Mouse (Mus musculus) C2C12 (cell line): Measurements from ENCODE around the gene Mrps18a. TPM values are rescaled to one million over a fixed set of nuclear protein-coding genes. Genes with fewer than 3 reads are reported as not detected.

Experiments
- H3K27me3 ChIP-seq: one replicate; pipeline ENCODE4 v1.6.1; 2011; ENCODE audit not compliant: control insufficient read depth, insufficient read depth, insufficient read length
- H3K36me3 ChIP-seq: one replicate; pipeline ENCODE4 v1.6.1; 2011; ENCODE audit not compliant: control insufficient read depth, insufficient read depth
- H3K4me3 ChIP-seq: one replicate; pipeline ENCODE4 v1.5.1; 2011; ENCODE audit warnings: mild to moderate bottlenecking, control low read depth; ENCODE audit not compliant: poor library complexity, insufficient read depth, severe bottlenecking
- H3K79me2 ChIP-seq: one replicate; pipeline ENCODE4 v1.6.1; 2011; ENCODE audit not compliant: control insufficient read depth, insufficient read depth
- H3K79me3 ChIP-seq: one replicate; pipeline ENCODE4 v1.6.1; 2011; ENCODE audit warnings: low read depth, control low read depth
- H3ac ChIP-seq: one replicate; pipeline ENCODE3; 2011; ENCODE audit warnings: low read depth; ENCODE audit not compliant: control insufficient read depth, insufficient read length
- CEBPB ChIP-seq: IDR thresholded peaks from one replicate; pipeline ENCODE4 v1.6.1; 2011; ENCODE audit warnings: low read depth, mild to moderate bottlenecking, control low read depth, moderate library complexity
- CTCF ChIP-seq: IDR thresholded peaks from one replicate; pipeline ENCODE4 v1.5.1; 2011; ENCODE audit not compliant: control insufficient read depth, insufficient read depth, insufficient read length
- FOSL1 ChIP-seq: IDR thresholded peaks from one replicate; pipeline ENCODE4 v1.8.0; 2011; ENCODE audit warnings: mild to moderate bottlenecking, low read length; ENCODE audit not compliant: poor library complexity, insufficient read depth, severe bottlenecking
- MAX ChIP-seq: IDR thresholded peaks from one replicate; pipeline ENCODE4 v1.6.1; 2011; ENCODE audit warnings: mild to moderate bottlenecking, control low read depth
- MYOD1 ChIP-seq: IDR thresholded peaks from one replicate; pipeline ENCODE4 v1.6.1; 2011; ENCODE audit warnings: low read depth; ENCODE audit not compliant: control insufficient read depth, insufficient read length
- MYOG ChIP-seq: IDR thresholded peaks from one replicate; pipeline ENCODE4 v1.6.1; 2011; ENCODE audit not compliant: control insufficient read depth, insufficient read length; ENCODE audit errors: extremely low read depth
- USF1 ChIP-seq: IDR thresholded peaks from one replicate; pipeline ENCODE4 v1.6.1; 2011; ENCODE audit warnings: low read depth, mild to moderate bottlenecking, control low read depth, moderate library complexity
- polyA plus RNA-seq: library from polyadenylated mRNA; unstranded; fragments of >200 nt; fragmentation: generic; extraction: Trizol; gene quantifications from one replicate; pipeline ENCODE4 v1.2.1, GENCODE M21; 2012; ENCODE audit warnings: missing spikeins

Gene Mrps18a
- polyA plus RNA-seq, 1 experiment: 136 TPM

- no peak for TF ChIP-seq FOSL1
- TF ChIP-seq CEBPB: no peak
- TF ChIP-seq MYOD1: no peak
- TF ChIP-seq USF1: no peak
- TF ChIP-seq CTCF: no peak
- TF ChIP-seq MAX: peak; percentile 56
- Histone ChIP-seq H3K79me2 (no peaks in the 10 kb centered on the region), H3K27me3 (no peaks in the 10 kb centered on the region), H3K36me3 (no peaks in the 10 kb centered on the region), H3K79me3 (no peaks in the 10 kb centered on the region), H3ac (no peak overlapping the region), H3K4me3 (no peak overlapping the region)
Observed at GRCm38 (mm10) chr17:46102608-46103159, 8.1 kb upstream of the Mrps18a start.

- Histone ChIP-seq H3K36me3 (no peaks in the 10 kb centered on the region), H3K79me2 (no peaks in the 10 kb centered on the region)
- TF ChIP-seq MYOD1: peak; percentile 24
- TF ChIP-seq MAX: no peak
- TF ChIP-seq USF1: peak; percentile 68
Observed at GRCm38 (mm10) chr17:46104487-46104886, 6.3 kb upstream of the Mrps18a start.

GRCm38 (mm10) chr17:46108286-46108685 is 2.5 kb upstream of the Mrps18a start:
- Histone ChIP-seq H3K79me2 (peaks cover 31% of the 10 kb centered on the region), H3K79me3 (peaks cover 8% of the 10 kb centered on the region), H3K4me3 (no peak overlapping the region), H3K36me3 (peaks cover 4% of the 10 kb centered on the region), H3K27me3 (no peaks in the 10 kb centered on the region), H3ac (no peak overlapping the region)
- TF ChIP-seq MAX (no peak), MYOD1 (no peak), CTCF (no peak), FOSL1 (no peak), MYOG (no peak), USF1 (no peak), CEBPB (no peak)

More at GRCm38 (mm10) chr17:46104487-46104886, 6.3 kb upstream of the Mrps18a start:
- H3K4me3 ChIP-seq: no peak overlapping the region
- no peaks in the 10 kb centered on the region for H3K79me3 ChIP-seq
- H3ac ChIP-seq: no peak overlapping the region
- no peaks in the 10 kb centered on the region for H3K27me3 ChIP-seq

GRCm38 (mm10) chr17:46115489-46115888 is 4.7 kb downstream of the Mrps18a start:
- H3ac ChIP-seq: no peak overlapping the region
- no peak for TF ChIP-seq CTCF
- TF ChIP-seq CEBPB: no peak
- no peak for TF ChIP-seq MAX
- TF ChIP-seq MYOG: no peak
- TF ChIP-seq MYOD1: no peak
- no peak for TF ChIP-seq USF1
- TF ChIP-seq FOSL1: no peak
- no peaks in the 10 kb centered on the region for H3K27me3 ChIP-seq
- H3K79me3 ChIP-seq: peaks cover 22% of the 10 kb centered on the region
- H3K79me2 ChIP-seq: peaks cover 82% of the 10 kb centered on the region
- H3K36me3 ChIP-seq: peaks cover 36% of the 10 kb centered on the region
- H3K4me3 ChIP-seq: no peak overlapping the region

- H3K36me3 ChIP-seq: peaks cover 36% of the 10 kb centered on the region
- H3K4me3 ChIP-seq: no peak overlapping the region
- peaks cover 77% of the 10 kb centered on the region for H3K79me2 ChIP-seq
- TF ChIP-seq MAX (no peak), CEBPB (no peak), MYOD1 (no peak), USF1 (no peak), FOSL1 (no peak), CTCF (no peak), MYOG (no peak)
- H3ac ChIP-seq: no peak overlapping the region
- H3K79me3 ChIP-seq: peaks cover 22% of the 10 kb centered on the region
- no peaks in the 10 kb centered on the region for H3K27me3 ChIP-seq
Observed at GRCm38 (mm10) chr17:46116138-46116537, 5.4 kb downstream of the Mrps18a start.

- no peak overlapping the region for H3K4me3 ChIP-seq
- TF ChIP-seq FOSL1: no peak
- TF ChIP-seq USF1: no peak
- TF ChIP-seq CEBPB: no peak
- no peak for TF ChIP-seq MYOD1
- no peak for TF ChIP-seq MAX
- no peak for TF ChIP-seq MYOG
- no peak for TF ChIP-seq CTCF
- H3K79me3 ChIP-seq: peaks cover 15% of the 10 kb centered on the region
- H3K36me3 ChIP-seq: peaks cover 36% of the 10 kb centered on the region
- H3K79me2 ChIP-seq: peaks cover 69% of the 10 kb centered on the region
- no peak overlapping the region for H3ac ChIP-seq
- no peaks in the 10 kb centered on the region for H3K27me3 ChIP-seq
Observed at GRCm38 (mm10) chr17:46116881-46117280, 6.1 kb downstream of the Mrps18a start.
